Mouse (Mus musculus): ENCODE results near the gene Rfc5. TPM values are rescaled to one million over a fixed set of nuclear protein-coding genes. Genes with fewer than 3 reads are reported as not detected.

The Rfc5 gene
- 5.4 TPM for polyA plus RNA-seq (2014; fragmentation: Illumina TruSeq; extraction: RNeasy Lipid Tissue Mini Kit (QIAGEN cat#74804); ENCODE audit: insufficient read depth, low read depth, low replicate concordance)

GRCm38 (mm10) chr5:117388877-117389276 lies at the start of gene Rfc5:
Gene Rfc5, minus strand, starts transcription at chr5:117389047.

GRCm38 (mm10) chr5:117413507-117414501 lies 25.0 kb upstream of the Rfc5 start, which contains the start of gene Ksr2:
Gene Ksr2, plus strand, starts transcription at chr5:117414000.

DNA sequence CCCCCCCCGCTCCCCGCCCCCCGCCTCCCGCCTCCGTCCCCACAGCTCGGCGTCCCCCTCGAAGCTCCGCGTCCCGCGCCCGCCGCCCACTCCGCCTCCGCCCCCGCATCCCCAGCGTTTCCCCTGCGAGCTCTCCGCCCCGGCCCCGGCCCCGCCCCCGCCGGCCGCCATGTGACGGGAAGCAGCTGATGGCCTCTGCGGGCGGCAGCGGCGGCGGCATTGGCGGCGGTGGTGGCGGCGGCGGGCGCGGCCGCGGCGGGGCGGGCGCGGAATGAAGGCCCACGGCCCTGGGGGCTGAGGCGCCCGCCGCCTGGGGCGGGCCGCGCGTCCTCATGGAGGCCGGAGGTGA lies 31.7 kb downstream of the Rfc5 start, which contains the start of gene Wsb2:
Gene Wsb2 (plus strand): TSS at position 176 of the 349 bp plus-strand sequence.

Other genes with a start within 250 kb of the Rfc5 start
- 224 TPM for gene Pebp1, start 101.4 kb downstream of the Rfc5 start, polyA plus RNA-seq (2014; fragmentation: Illumina TruSeq; extraction: RNeasy Lipid Tissue Mini Kit (QIAGEN cat#74804); ENCODE audit: insufficient read depth, low read depth, low replicate concordance)
- 12.5 TPM for gene Vsig10, start 70.0 kb downstream of the Rfc5 start, polyA plus RNA-seq (2014; fragmentation: Illumina TruSeq; extraction: RNeasy Lipid Tissue Mini Kit (QIAGEN cat#74804); ENCODE audit: insufficient read depth, low read depth, low replicate concordance)
- 57.7 TPM for gene Wsb2, start 31.7 kb downstream of the Rfc5 start, polyA plus RNA-seq (2014; fragmentation: Illumina TruSeq; extraction: RNeasy Lipid Tissue Mini Kit (QIAGEN cat#74804); ENCODE audit: insufficient read depth, low read depth, low replicate concordance)
- 0.01 TPM for gene Ksr2, start 25.0 kb upstream of the Rfc5 start, polyA plus RNA-seq (2014; fragmentation: Illumina TruSeq; extraction: RNeasy Lipid Tissue Mini Kit (QIAGEN cat#74804); ENCODE audit: insufficient read depth, low read depth, low replicate concordance)

All from lung, adult 10 weeks (tissue).